Mouse (Mus musculus) T-cell, adult 2 months (primary cell): ENCODE results near the gene Nat8f2.
"Not testable (repeated sequence)": the region's sequence is repeated elsewhere in the genome, so short reads cannot be mapped to it uniquely, and the experiment has no call there.

ENCODE experiments used
- DNase-seq: peaks from one replicate; pipeline ENCODE4 v3.0.0; 2022; ENCODE audit warnings: low spot score

Nat8f2 gene

GRCm38 (mm10) chr6:85863840-85864239 lies 5.1 kb downstream of the Nat8f2 start:
- no peak for DNase-seq

- no peak for DNase-seq
Observed at GRCm38 (mm10) chr6:85863136-85863535, 5.8 kb downstream of the Nat8f2 start.

- no peak for DNase-seq
Observed at GRCm38 (mm10) chr6:85862565-85862964, 6.4 kb downstream of the Nat8f2 start.

- no peak for DNase-seq
Observed at GRCm38 (mm10) chr6:85861247-85861646, 7.7 kb downstream of the Nat8f2 start.

GRCm38 (mm10) chr6:85856194-85856678 lies 12.7 kb downstream of the Nat8f2 start:
- DNase-seq = no peak

- DNase-seq = no peak
Observed at GRCm38 (mm10) chr6:85853481-85853880, 15.5 kb downstream of the Nat8f2 start.

GRCm38 (mm10) chr6:85851062-85851773 lies 17.7 kb downstream of the Nat8f2 start:
- DNase-seq = no peak

GRCm38 (mm10) chr6:85849240-85849639 lies 19.7 kb downstream of the Nat8f2 start:
- DNase-seq = no peak

GRCm38 (mm10) chr6:85848140-85848539 lies 20.8 kb downstream of the Nat8f2 start:
- DNase-seq = no peak

- DNase-seq = no peak
Observed at GRCm38 (mm10) chr6:85846921-85847320, 22.0 kb downstream of the Nat8f2 start.

GRCm38 (mm10) chr6:85843677-85844458 lies 25.1 kb downstream of the Nat8f2 start:
- DNase-seq = not testable (repeated sequence)

- DNase-seq = no peak
Observed at GRCm38 (mm10) chr6:85839982-85840381, 29.0 kb downstream of the Nat8f2 start.

- no peak for DNase-seq
Observed at GRCm38 (mm10) chr6:85838674-85839073, 30.3 kb downstream of the Nat8f2 start.

GRCm38 (mm10) chr6:85837307-85837706 lies 31.7 kb downstream of the Nat8f2 start:
- not testable (repeated sequence) for DNase-seq

GRCm38 (mm10) chr6:85836827-85837226 lies 32.1 kb downstream of the Nat8f2 start:
- DNase-seq = not testable (repeated sequence)

GRCm38 (mm10) chr6:85836098-85836497 lies 32.9 kb downstream of the Nat8f2 start:
- DNase-seq = not testable (repeated sequence)

GRCm38 (mm10) chr6:85835104-85835503 lies 33.9 kb downstream of the Nat8f2 start:
- not testable (repeated sequence) for DNase-seq

GRCm38 (mm10) chr6:85834504-85835100 lies 34.4 kb downstream of the Nat8f2 start:
- not testable (repeated sequence) for DNase-seq

- DNase-seq = no peak
Observed at GRCm38 (mm10) chr6:85831796-85832321, 37.1 kb downstream of the Nat8f2 start, which contains the start of gene Nat8. Nat8 (minus strand) TSS chr6:85832082.

GRCm38 (mm10) chr6:85829462-85829861 lies 39.5 kb downstream of the Nat8f2 start:
- no peak for DNase-seq

GRCm38 (mm10) chr6:85825886-85826285 lies 43.1 kb downstream of the Nat8f2 start:
- no peak for DNase-seq

- DNase-seq = no peak
Observed at GRCm38 (mm10) chr6:85823382-85824090, 45.4 kb downstream of the Nat8f2 start.
